9 mouse cellular contexts compared by ENCODE assay signal in the genomic region with DNA sequence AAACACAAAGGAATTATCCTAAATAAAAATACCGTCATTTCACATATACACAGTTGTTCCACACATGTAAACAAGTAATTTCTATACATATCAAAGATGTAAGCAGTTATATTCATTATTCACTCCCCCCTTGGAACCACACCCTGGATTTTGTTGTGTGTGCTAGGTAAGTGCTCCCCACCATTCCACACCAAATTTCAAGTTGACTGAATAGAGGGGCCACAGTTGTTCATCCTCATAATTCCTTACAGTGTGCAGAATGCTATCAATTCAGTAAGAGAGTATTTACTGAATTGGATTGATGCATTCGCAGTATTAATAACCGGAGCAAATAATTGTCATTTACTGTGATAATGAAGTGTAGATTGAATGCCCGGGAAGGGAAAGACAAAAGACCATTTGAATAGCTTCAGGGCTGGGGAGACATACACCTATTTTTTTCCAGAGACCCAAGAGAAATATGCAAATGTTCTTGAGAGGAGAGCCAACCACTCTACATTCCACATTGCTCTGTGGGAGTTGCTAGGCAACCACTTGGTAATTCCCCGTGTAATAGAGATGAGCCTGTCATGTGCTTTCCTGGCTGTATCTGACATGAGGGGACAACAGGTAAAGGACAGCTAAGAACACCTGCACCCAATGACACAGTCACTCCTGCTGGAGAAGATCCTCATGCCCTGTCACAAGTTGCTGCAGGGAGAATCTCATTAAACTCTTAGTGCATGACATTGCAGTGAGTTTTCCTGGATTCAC. TPM values are rescaled to one million over a fixed set of nuclear protein-coding genes. Genes with fewer than 3 reads are reported as not detected.
DNase-seq lines count a peak whose midpoint lies in the region; ATAC-seq and TF ChIP-seq lines count a peak whose summit lies in the region.
"Had no signal": no experiment of that assay in that cellular context is flagged by ENCODE, and none has a peak within 500 bp of the region (broad histone marks: within the 10 kb centered on the region; RNA-seq: fewer than 3 reads in every experiment).

No protein-coding gene starts in this region.

- no peaks in the 10 kb centered on the region for H3K27me3 ChIP-seq in hindbrain, embryonic 11.5 days (ENCODE audit: control insufficient read depth, insufficient read depth, low read length)
- no peaks in the 10 kb centered on the region for H3K27me3 ChIP-seq in neural tube, embryonic 12.5 days (replicated peaks)
- H3K27me3 ChIP-seq in kidney, embryonic 15.5 days: 0 out of 2 replicates have a peak, but pooled peaks cover 2% of the 10 kb centered on the region

- H3K36me3 ChIP-seq in hindbrain, embryonic 11.5 days (ENCODE audit: control insufficient read depth, insufficient read depth, low read length): no peaks in the 10 kb centered on the region
- no peaks in the 10 kb centered on the region for H3K36me3 ChIP-seq in neural tube, embryonic 12.5 days
- H3K36me3 ChIP-seq in kidney, embryonic 15.5 days: no peaks in the 10 kb centered on the region

- H3K27ac ChIP-seq in hindbrain, embryonic 11.5 days (ENCODE audit: low read depth, low read length): peak overlapping the region; percentile 74
- peak overlapping the region; percentile 57; the same call in 1 of the 2 replicates for H3K27ac ChIP-seq in neural tube, embryonic 12.5 days
- no peak overlapping the region for H3K27ac ChIP-seq in kidney, embryonic 15.5 days
- H3K27ac ChIP-seq: macrophage had no signal

- 31% methylated on average over 5 of the region's 5 CpGs for WGBS in hindbrain, embryonic 11.5 days
- 28% methylated on average over 5 of the region's 5 CpGs for WGBS in neural tube, embryonic 12.5 days
- 60% methylated on average over 5 of the region's 5 CpGs for WGBS in kidney, embryonic 15.5 days

- no peak overlapping the region for H3K9ac ChIP-seq in hindbrain, embryonic 11.5 days (ENCODE audit: low read depth, low read length)
- no peak overlapping the region for H3K9ac ChIP-seq in neural tube, embryonic 12.5 days
- no peak overlapping the region for H3K9ac ChIP-seq in kidney, embryonic 15.5 days

- H3K4me2 ChIP-seq in hindbrain, embryonic 11.5 days (replicated peaks; ENCODE audit: low read depth, low read length): 0 out of 2 replicates have a peak overlapping the region, but pooled peaks have one; percentile 1
- peak overlapping the region; percentile 39 for H3K4me2 ChIP-seq in neural tube, embryonic 12.5 days (replicated peaks)
- no peak overlapping the region for H3K4me2 ChIP-seq in kidney, embryonic 15.5 days

- no peak for TF ChIP-seq POLR2A in brain, embryonic 14.5 days (IDR thresholded peaks at IDR 0.05; ENCODE audit: borderline replicate concordance, extremely low read depth, insufficient read depth, insufficient read length, poor library complexity, severe bottlenecking)

- peak; percentile 66 for ATAC-seq in hindbrain, embryonic 11.5 days (ENCODE audit: low FRiP score)
- ATAC-seq in neural tube, embryonic 12.5 days (ENCODE audit: low FRiP score, low read depth): peak; percentile 65
- no peak for ATAC-seq in kidney, embryonic 15.5 days (replicated peaks; ENCODE audit: low FRiP score)

- no peak overlapping the region for H3K4me3 ChIP-seq in hindbrain, embryonic 11.5 days (ENCODE audit: low read depth, low read length)
- no peak overlapping the region for H3K4me3 ChIP-seq in neural tube, embryonic 12.5 days
- H3K4me3 ChIP-seq in kidney, embryonic 15.5 days (replicated peaks): no peak overlapping the region

- H3K9me3 ChIP-seq in hindbrain, embryonic 11.5 days (ENCODE audit: control insufficient read depth, low read length): no peaks in the 10 kb centered on the region
- H3K9me3 ChIP-seq in neural tube, embryonic 12.5 days: no peaks in the 10 kb centered on the region
- H3K9me3 ChIP-seq in kidney, embryonic 15.5 days (replicated peaks): no peaks in the 10 kb centered on the region

- peaks cover 13% of the 10 kb centered on the region for H3K4me1 ChIP-seq in hindbrain, embryonic 11.5 days (replicated peaks; ENCODE audit: control insufficient read depth, insufficient read depth, low read length)
- peaks cover 27% of the 10 kb centered on the region for H3K4me1 ChIP-seq in neural tube, embryonic 12.5 days
- H3K4me1 ChIP-seq in kidney, embryonic 15.5 days: peaks cover 11% of the 10 kb centered on the region; the same call in 1 of the 2 replicates

- TF ChIP-seq CTCF in brain, embryonic 14.5 days (IDR thresholded peaks at IDR 0.05; ENCODE audit: borderline replicate concordance, extremely low read depth, insufficient read depth, insufficient read length): no peak

- peak; percentile 54 to 79 for DNase-seq in layer of hippocampus, adult 18-20 months (ENCODE audit: low spot score in 2 of 2)
- no peak for DNase-seq in layer of hippocampus, postnatal 25 days (ENCODE audit: extremely low spot score in 1 of 2, low spot score in 1 of 2)
- DNase-seq in brain, embryonic 14.5 days (ENCODE audit: low read depth): peak; percentile 97
- DNase-seq in hindbrain, embryonic 11.5 days (ENCODE audit: low spot score): peak; percentile 75
- no peak for DNase-seq in urinary bladder, postnatal 4 days (ENCODE audit: low spot score in 2 of 2)
- DNase-seq in gastrocnemius, postnatal 4 days (ENCODE audit: low spot score in 2 of 2): no peak

RNA-seq across cellular contexts. Expression of a gene that starts 4.9 kb away (rescaled TPM):
- 10 to 100 TPM; 72.9 to 75.1 TPM for total RNA-seq in layer of hippocampus, adult 18-20 months (2021)
- 10 to 100 TPM; 62.0 to 74.2 TPM for total RNA-seq in layer of hippocampus, postnatal 25 days (2021)
- 67.3 and 70.7 TPM in 2 replicates for polyA plus RNA-seq in brain, embryonic 14.5 days (2012; rRNA removed)
- 32.2 and 39.5 TPM in 2 replicates for polyA plus RNA-seq in hindbrain, embryonic 11.5 days (2014; fragmentation: Nextera tagmentation; extraction: Ambion mirVana)
- polyA plus RNA-seq in neural tube, embryonic 12.5 days (2016; fragmentation: Nextera tagmentation; extraction: Ambion mirVana): 41.5 and 43.0 TPM in 2 replicates
- total RNA-seq in gastrocnemius, postnatal 4 days (2021): 10 to 100 TPM; 21.5 to 31.1 TPM
- polyA plus RNA-seq in kidney, embryonic 15.5 days (2015; fragmentation: Nextera tagmentation; extraction: Ambion mirVana): 20.9 and 22.7 TPM in 2 replicates

RNA-seq across cellular contexts. Expression of a gene that starts 48.3 kb away (rescaled TPM):
- total RNA-seq in layer of hippocampus, adult 18-20 months (2021): 1 to 10 TPM; 7.9 TPM
- total RNA-seq in layer of hippocampus, postnatal 25 days (2021): 10 to 100 TPM; 10.3 to 10.9 TPM
- 10.0 and 15.5 TPM in 2 replicates for polyA plus RNA-seq in brain, embryonic 14.5 days (2012; rRNA removed)
- 0.82 and 0.89 TPM in 2 replicates for polyA plus RNA-seq in hindbrain, embryonic 11.5 days (2014; fragmentation: Nextera tagmentation; extraction: Ambion mirVana)
- 7.4 and 9.7 TPM in 2 replicates for polyA plus RNA-seq in neural tube, embryonic 12.5 days (2016; fragmentation: Nextera tagmentation; extraction: Ambion mirVana)
- total RNA-seq in gastrocnemius, postnatal 4 days (2021): not detected
- 0.08 TPM in 1 of 2 replicates, not detected in the other for polyA plus RNA-seq in kidney, embryonic 15.5 days (2015; fragmentation: Nextera tagmentation; extraction: Ambion mirVana)
- polyA plus RNA-seq: macrophage had no signal

RNA-seq across cellular contexts. Expression of a gene that starts 57.3 kb away (rescaled TPM):
- 10 to 100 TPM; 76.4 to 76.9 TPM for total RNA-seq in layer of hippocampus, adult 18-20 months (2021)
- total RNA-seq in layer of hippocampus, postnatal 25 days (2021): 10 to 100 TPM; 68.0 to 70.8 TPM
- 77.9 and 97.5 TPM in 2 replicates for polyA plus RNA-seq in brain, embryonic 14.5 days (2012; rRNA removed)
- 16.0 and 21.3 TPM in 2 replicates for polyA plus RNA-seq in hindbrain, embryonic 11.5 days (2014; fragmentation: Nextera tagmentation; extraction: Ambion mirVana)
- 57.2 and 61.9 TPM in 2 replicates for polyA plus RNA-seq in neural tube, embryonic 12.5 days (2016; fragmentation: Nextera tagmentation; extraction: Ambion mirVana)
- total RNA-seq in gastrocnemius, postnatal 4 days (2021): 10 to 100 TPM; 43.2 to 44.8 TPM
- 40.7 and 43.9 TPM in 2 replicates for polyA plus RNA-seq in kidney, embryonic 15.5 days (2015; fragmentation: Nextera tagmentation; extraction: Ambion mirVana)

Comparison
In these comparisons a context has a peak if more than half of its experiments do, and no peak if none do; other contexts are left out.
1. DNase-seq: peak in layer of hippocampus, adult 18-20 months (2 of 2), brain, embryonic 14.5 days (single experiment) and hindbrain, embryonic 11.5 days (single experiment); none in layer of hippocampus, postnatal 25 days (0 of 2), urinary bladder, postnatal 4 days (0 of 2) and gastrocnemius, postnatal 4 days (0 of 2).